Mouse (Mus musculus) embryo, embryonic 10.5 days (tissue): ENCODE data around the gene Rimbp2.

Experiments used
- DNase-seq: peaks from one replicate; pipeline ENCODE4 v3.0.0-alpha.2; 2015; ENCODE audit warnings: low spot score

The Rimbp2 gene

GRCm38 (mm10) chr5:128845033-128845432 lies 108.3 kb downstream of the Rimbp2 start:
- no peak for DNase-seq

GRCm38 (mm10) chr5:128843982-128844381 lies 109.3 kb downstream of the Rimbp2 start:
- no peak for DNase-seq

- no peak for DNase-seq
Observed at GRCm38 (mm10) chr5:128841541-128841940, 111.7 kb downstream of the Rimbp2 start.

DNA sequence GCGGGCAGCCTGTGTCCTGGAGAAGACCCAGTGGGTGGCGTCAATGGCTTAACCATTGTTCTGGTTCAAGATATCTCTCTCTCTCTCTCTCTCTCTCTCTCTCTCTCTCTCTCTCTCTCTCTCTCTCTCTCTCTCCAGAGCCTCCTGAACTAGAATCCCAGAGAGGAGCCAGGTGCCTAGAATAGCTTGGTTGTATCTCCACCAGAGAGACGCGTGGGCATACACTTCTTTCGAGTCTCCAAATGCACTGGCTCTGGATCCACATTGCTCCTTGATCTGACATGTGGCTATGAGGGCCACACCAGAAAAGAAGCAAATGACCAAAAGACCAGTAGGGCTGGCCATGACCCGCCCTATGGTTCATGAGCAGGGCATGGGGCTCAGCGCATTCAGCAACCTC lies 116.2 kb downstream of the Rimbp2 start:
- no peak for DNase-seq

DNA sequence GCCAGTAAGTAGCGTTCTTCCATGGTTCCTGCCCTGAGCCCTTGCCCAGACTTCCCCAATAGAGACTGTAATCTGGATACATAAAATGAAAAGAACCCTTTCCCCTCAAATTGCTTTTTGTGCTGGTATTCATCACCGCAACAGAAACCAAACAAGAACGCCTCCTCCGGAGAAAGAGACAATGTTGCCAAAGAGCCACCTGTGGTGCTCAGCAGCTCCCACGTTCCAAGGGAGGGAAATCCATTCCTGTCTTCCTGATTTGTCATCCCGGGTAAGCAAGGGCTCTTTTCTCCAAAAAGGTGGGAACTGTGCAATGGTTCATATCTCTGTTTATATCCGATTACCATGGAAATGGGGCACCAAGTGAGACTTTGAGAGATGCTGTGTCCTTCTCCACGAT lies 119.2 kb downstream of the Rimbp2 start:
- no peak for DNase-seq

DNA sequence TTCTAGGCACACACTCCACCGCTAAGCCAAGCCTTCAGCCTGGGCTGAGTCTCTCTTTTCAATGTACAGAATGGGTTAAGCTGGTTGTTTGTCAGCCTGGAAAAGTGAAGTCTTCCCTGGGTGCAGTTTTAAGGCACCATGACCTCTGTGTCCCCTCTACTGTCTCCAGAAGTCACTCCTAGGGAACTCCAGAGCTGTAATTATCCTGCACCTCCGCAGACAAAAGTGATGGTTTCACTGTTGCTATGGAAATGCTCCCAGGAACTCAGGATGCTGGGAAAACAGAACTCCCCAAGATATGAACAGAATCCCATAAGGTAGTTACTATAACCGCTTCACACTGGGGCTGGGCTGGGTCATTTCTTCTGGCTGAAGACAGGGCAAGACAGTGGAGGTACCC lies 130.4 kb downstream of the Rimbp2 start:
- DNase-seq: no peak

DNA sequence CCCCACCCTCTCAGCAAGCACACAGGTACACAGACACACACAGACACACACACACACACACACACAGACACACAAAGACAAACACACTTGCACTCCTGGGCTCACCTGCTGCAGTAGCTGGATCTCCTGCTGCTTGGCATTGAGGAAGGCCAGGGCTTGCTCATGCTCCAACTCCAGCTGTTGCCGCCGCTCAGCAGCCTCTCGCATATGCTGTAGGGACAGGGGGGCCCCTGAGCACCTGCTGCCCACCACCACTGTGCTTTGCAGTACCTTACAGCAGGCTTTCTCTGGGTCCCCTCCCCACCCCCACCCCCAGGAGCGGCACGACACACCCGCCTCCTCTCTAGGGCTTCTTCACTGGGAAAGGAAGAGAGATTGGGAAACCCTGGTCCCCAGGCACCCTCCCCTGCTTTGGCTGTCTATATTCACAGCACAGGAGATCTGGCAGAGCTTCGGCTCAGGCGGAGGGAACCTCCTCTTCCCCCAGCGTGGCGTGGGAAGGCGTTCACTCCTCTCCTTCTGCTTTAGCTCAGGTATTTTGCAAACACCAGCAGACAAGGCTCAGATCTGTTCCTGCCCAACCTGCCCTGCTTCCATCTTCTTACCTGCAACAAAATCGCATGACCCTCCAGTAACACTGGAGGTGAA lies 133.5 kb downstream of the Rimbp2 start:
- DNase-seq: no peak

DNA sequence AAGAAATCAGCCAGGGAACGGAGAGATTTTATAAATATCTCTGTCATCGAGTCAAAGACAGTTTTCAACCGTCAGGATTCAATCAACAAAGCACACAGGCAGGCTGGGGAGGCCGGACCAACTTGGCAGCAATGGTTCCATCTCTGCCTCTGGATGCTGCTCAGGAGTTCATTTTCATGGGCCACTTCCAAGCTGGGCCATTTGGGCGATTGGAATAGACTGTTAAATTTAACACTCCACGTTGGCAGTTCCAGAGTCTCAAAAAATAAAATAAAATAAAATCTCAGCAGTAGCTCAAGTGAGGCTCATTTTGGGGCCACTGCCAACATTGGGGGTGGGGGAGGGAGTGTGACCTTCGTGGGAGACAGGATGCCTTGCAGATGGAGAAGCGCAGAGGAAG lies 137.7 kb downstream of the Rimbp2 start:
- no peak for DNase-seq

GRCm38 (mm10) chr5:128815078-128815477 lies 138.2 kb downstream of the Rimbp2 start:
- no peak for DNase-seq

DNA sequence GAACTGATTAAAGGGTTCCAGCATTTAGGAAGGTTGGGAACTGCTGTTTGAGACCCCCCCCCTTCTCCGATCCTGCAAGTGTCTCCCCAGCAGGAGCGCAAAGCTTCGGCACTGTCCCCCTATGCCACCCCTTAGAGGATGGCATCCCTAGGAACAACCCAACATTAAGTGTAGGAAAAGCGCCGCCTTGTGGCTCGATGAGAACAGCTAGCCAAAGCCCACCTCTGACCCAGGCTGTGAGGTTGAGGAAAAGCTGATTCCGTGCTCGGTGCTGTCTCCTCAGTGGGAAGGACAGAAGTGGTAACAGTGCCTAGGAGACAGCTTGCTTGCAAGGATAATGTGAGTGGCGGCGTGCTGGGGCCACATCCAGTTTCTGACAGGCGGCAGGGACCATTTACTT lies 140.2 kb downstream of the Rimbp2 start:
- DNase-seq: peak; percentile 64

- DNase-seq: no peak
Observed at GRCm38 (mm10) chr5:128811431-128811830, 141.9 kb downstream of the Rimbp2 start.

DNA sequence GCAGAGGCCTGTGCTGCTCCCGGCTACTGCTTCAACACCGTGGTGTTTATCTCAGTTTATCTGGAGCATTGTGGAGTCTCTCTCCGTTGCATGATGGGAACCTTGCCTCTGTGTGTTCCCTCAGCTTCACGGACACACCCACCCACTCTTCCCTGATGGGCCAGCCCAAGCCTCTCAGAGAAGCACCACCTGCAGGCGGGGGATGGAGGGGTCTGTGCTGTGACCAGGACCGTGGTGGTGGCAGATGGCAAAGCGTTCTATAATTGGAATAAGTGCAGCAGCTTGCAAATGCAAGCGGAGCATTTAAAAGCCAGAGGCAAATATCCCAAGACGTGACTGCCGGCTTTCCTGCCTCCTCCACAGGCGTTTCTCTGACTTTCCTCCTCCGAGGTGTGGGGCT lies 143.3 kb downstream of the Rimbp2 start:
- DNase-seq: peak; percentile 10

DNA sequence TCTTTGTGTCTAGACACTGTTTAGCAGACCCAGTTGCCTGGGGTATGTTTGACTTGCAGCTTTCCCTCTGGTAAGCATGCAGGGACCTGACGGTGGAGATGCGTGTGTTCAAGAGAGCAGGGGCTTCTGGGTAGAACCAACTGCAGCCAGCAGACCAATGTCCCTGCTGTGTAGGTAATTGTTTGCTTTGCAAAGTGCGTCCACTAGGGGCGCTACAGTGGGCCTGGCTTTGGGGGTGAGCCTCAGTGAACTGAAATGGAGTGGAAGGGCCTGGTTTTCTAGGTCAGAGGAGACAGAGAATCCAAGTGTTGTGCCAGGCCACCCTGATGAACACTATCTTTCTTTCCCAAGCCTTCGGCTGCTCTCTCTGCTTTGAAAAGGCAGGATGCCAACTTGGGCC lies 143.9 kb downstream of the Rimbp2 start:
- DNase-seq: peak; percentile 55

DNA sequence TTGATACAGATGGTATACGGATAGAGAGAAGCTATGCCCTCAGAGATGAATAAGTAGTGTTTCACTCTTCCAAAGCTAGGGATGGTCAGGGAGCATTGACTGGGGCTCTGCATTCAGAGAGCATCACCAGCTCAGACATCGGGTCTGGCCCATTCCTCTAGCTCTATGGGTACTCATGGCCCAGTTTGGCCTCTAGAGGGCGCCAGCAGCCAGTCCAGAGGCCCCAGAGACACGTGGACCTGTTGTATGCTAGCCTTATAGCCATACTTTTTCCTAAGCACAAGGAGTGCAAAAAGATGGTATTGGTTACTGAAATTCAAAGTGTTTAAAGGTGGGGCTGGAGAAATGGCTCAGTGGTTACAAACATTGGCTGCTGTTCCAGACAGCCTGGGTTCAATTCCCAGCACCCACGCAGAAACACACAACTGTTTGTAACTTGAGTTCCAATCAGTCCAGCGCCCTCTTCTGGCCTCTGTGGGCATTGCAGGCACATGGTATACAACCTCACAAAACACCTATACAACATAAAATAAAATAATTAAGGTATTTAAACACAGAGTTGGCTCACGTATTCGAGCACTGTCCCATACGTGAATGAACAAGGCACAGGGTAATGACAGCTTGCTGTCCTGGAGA lies 144.6 kb downstream of the Rimbp2 start:
- DNase-seq: peak; percentile 45

DNA sequence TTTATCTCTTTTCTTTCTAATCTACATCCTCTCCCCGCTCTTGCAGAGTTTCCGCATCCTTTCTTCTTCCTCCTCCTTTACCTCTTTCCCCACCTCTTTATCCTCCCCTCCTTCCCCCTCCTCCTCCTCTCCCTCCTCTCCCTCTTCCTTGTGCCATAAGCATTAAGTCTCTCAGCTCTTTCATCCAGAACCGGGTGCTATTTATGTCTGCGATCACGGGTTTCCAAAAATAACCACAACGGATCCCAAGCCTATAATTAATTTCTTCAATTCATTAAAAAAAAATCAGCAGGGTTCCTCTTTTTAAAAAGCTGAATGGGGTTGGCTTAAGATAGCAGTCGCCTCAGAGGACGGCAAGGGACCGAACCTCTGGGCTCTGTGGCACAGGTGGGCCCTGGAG lies 145.9 kb downstream of the Rimbp2 start:
- no peak for DNase-seq

DNA sequence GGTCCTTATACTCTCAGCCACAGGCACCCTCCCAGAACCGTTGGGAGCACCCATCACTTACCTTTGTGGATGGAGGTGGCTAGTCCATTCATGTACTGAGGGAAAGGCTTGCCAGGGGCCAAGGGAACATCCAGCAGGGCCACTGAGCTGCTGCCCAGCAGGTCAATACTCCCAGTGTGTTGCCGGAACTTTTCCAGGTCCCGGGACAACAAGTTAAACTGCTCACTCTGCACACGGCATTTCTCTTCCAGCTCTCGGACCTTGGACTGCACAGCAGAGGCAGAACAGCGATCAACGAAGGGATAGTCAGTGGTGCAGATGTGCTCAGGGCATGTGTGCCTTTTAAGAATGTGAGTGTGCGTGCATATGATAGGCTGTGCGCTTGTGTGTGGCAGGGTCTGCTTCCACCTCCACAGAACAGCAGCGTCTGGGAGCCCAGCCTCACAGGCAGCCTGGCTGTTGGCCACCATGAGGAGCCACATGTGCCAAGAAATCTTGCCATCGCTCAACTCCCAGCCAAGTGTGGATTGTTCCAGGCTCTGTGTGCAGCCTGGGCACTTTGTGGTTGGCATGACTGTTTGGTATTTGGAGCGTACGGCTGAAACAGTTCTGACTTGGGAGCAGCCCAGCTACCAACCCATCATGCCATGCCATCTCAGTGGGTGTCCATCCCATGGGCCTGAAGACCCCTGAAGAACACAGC lies 146.8 kb downstream of the Rimbp2 start:
- no peak for DNase-seq

GRCm38 (mm10) chr5:128805092-128805491 lies 148.2 kb downstream of the Rimbp2 start:
- DNase-seq: no peak

DNA sequence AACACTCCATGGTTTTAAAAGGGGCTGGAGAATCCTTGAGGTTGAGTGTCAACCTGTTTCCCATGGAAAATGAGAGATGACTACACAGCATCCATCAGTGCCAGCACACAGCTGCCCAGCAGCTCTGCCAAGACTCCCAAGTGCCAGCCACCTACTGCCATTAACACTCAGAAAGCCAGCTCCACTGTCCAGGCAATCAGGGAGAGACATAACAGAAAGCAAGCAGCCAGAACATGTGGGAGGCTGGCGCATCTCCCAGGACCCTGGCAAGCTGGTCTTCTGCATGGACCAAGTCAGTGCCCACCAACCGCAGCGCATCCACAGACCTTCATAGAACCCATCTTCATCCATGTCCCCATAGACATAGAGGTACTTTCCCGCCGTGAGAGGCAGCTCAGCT lies 152.7 kb downstream of the Rimbp2 start:
- no peak for DNase-seq

GRCm38 (mm10) chr5:128781621-128782020 lies 171.7 kb downstream of the Rimbp2 start:
- no peak for DNase-seq

GRCm38 (mm10) chr5:128776386-128776785 lies 176.9 kb downstream of the Rimbp2 start:
- DNase-seq: no peak

DNA sequence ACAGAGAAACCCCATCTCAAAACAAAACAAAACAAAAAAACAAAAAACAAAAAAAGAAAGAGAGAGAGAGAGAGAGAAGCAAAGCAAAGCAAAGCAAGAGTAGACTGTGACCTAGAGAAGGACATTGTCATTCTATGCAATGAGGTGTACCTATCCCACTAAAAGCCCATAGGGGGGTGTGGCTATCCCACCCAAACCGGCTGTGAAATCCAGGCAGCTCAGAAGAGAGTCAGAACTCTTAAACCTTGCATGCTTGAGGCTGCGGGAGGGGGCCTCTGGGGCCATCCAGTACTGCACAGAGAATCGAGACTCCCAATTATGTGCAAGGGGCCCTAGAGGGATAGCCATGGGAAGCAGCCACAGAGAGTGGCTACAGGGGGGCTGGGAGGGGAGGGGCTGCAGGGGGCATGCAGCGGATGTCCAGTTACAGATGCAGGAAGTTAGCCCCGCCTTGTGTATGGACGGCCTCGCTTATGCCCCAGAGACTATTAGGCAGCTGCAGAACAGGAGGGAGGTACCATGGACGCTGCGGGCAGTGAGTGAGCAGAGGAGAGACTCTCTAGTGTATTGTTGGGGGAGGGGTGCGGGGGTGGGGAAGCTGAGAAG lies 184.2 kb downstream of the Rimbp2 start:
- peak; percentile 72 for DNase-seq

DNA sequence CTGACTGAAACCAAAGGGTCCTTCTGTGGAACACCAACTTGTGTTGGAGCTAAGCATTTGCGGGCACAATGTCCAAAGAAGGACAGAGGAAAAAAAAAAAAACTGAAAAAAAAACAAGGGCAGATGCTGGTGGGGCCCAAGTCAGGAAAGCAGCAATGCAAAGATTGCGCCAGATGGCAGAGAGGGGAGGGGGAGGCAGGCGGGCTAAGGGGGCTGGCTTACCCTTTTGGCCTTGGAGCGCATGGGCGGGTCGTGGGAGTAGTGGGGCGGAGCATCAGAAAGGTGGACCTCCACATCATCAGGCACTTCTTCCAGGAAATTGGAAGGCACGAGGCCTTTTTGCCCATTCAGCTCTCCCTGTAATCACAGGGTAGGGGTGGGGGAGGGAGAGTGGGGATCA lies 192.2 kb downstream of the Rimbp2 start:
- DNase-seq: peak; percentile 64

DNA sequence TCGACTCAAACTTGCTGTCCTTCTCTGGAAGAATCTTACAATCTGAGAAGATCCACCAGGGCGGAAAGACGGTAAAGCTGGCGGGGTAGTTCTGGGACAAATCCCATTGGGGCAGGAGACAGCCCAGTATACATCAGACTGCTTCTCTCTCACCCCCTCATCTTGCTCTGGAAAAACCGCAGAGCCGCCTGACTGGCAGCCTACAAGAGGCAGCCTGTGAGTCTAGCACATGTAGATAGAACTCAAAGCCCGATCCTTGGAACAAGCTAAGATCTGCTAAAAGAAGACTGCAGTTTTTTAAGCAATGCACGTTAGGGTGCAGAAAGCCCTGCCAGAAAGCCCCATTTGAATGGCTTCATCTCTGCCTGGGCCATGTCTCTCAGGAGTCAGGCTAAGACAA lies 207.0 kb downstream of the Rimbp2 start:
- no peak for DNase-seq
